Mouse (Mus musculus) megakaryocyte, embryonic 14.5 days (primary cell): Measurements from ENCODE around the gene Dock11.

Experiments used
- FLI1 ChIP-seq: IDR thresholded peaks from 2 replicates; pipeline ENCODE4 v1.6.1; 2012; ENCODE audit warnings: low read length, inconsistent platforms, mixed read lengths
- GATA1 ChIP-seq: IDR thresholded peaks from 3 replicates; pipeline ENCODE4 v1.6.1; 2012; ENCODE audit warnings: mixed read lengths, low read length, inconsistent platforms, borderline replicate concordance

DNA sequence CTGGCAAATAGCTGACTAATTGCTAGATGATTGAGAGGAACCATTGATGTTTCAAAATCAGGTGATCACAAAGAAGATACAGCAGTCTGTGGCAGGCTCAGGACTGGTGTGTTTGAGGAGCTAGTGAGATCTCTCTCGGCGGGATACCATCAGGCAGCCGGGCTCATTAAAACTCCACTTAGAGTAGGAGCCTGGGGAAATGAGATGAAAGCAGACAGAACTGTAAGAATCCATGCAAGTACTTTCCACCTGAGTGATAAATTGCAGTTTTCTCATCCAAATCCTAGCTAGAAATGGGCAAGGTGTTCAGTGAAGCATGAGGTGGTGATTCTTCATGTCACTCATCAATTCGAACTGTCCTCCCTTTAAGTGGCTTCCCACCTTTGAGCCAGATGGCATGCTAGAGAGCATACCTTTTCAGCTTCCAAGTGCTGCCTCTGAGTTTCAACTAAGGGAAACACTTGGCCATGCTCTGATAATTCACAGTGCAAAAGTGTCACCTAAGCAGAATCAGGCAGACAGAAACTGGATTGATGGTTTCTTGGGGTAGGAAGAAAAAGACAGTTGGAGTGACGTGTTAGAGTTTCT lies 102.0 kb downstream of the Dock11 start:
- TF ChIP-seq GATA1 (no peak), FLI1 (no peak)
